Mouse (Mus musculus) ES-Bruce4 (cell line): Measurements from ENCODE around the gene Apobec2.

Experiments
- CTCF ChIP-seq: IDR thresholded peaks from one replicate; pipeline ENCODE4 v1.8.1; 2011; ENCODE audit warnings: low read depth, low read length
- POLR2A ChIP-seq: IDR thresholded peaks from one replicate; pipeline ENCODE4 v1.8.1; 2011; ENCODE audit warnings: low read length; ENCODE audit not compliant: insufficient read depth

DNA sequence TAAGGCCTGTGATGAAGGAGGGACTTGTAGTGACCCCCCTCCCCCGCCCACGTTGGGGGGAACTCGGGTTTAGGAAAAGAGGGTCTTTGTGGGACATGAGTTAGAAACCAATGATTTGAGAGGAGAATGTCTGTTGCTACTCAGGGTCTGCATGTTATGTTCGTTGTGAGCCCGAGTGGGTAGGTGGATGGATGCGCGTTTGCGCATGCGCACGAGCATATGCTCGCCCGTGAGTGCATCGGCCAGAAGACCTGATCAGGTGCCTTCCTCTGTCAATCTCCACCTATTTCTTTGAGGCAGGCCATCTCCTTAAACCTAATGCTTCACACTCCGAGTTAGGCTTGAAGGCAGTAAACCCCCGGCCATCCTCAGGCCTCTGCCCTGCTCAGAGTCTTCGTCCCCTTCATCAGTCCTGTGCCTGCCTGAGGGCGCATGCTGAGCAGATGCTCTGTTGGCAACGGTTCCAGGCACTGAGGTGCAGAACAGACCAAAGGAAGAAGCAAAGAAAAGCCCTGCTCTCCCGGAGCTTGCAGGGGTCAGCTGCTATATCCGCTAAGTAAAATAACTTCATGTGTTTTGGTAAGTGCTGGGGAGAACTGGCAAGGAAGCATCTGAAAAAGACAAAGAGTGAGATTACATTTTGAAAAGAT is 401 bp upstream of the Apobec2 start:
- TF ChIP-seq POLR2A: no peak
- no peak for TF ChIP-seq CTCF
